Mouse (Mus musculus) C2C12 (cell line): ENCODE data around the gene Bola1. TPM values are rescaled to one million over a fixed set of nuclear protein-coding genes. Genes with fewer than 3 reads are reported as not detected.

Source experiments
- H3K27me3 ChIP-seq: one replicate; pipeline ENCODE4 v1.6.1; 2011; ENCODE audit not compliant: control insufficient read depth, insufficient read depth, insufficient read length
- H3K36me3 ChIP-seq: one replicate; pipeline ENCODE4 v1.6.1; 2011; ENCODE audit not compliant: control insufficient read depth, insufficient read depth
- H3K4me3 ChIP-seq: one replicate; pipeline ENCODE4 v1.5.1; 2011; ENCODE audit warnings: mild to moderate bottlenecking, control low read depth; ENCODE audit not compliant: poor library complexity, insufficient read depth, severe bottlenecking
- H3K79me2 ChIP-seq: one replicate; pipeline ENCODE4 v1.6.1; 2011; ENCODE audit not compliant: control insufficient read depth, insufficient read depth
- H3K79me3 ChIP-seq: one replicate; pipeline ENCODE4 v1.6.1; 2011; ENCODE audit warnings: low read depth, control low read depth
- H3ac ChIP-seq: one replicate; pipeline ENCODE3; 2011; ENCODE audit warnings: low read depth; ENCODE audit not compliant: control insufficient read depth, insufficient read length
- CEBPB ChIP-seq: IDR thresholded peaks from one replicate; pipeline ENCODE4 v1.6.1; 2011; ENCODE audit warnings: low read depth, mild to moderate bottlenecking, control low read depth, moderate library complexity
- CTCF ChIP-seq: IDR thresholded peaks from one replicate; pipeline ENCODE4 v1.5.1; 2011; ENCODE audit not compliant: control insufficient read depth, insufficient read depth, insufficient read length
- FOSL1 ChIP-seq: IDR thresholded peaks from one replicate; pipeline ENCODE4 v1.8.0; 2011; ENCODE audit warnings: mild to moderate bottlenecking, low read length; ENCODE audit not compliant: poor library complexity, insufficient read depth, severe bottlenecking
- MAX ChIP-seq: IDR thresholded peaks from one replicate; pipeline ENCODE4 v1.6.1; 2011; ENCODE audit warnings: mild to moderate bottlenecking, control low read depth
- MYOD1 ChIP-seq: IDR thresholded peaks from one replicate; pipeline ENCODE4 v1.6.1; 2011; ENCODE audit warnings: low read depth; ENCODE audit not compliant: control insufficient read depth, insufficient read length
- MYOG ChIP-seq: IDR thresholded peaks from one replicate; pipeline ENCODE4 v1.6.1; 2011; ENCODE audit not compliant: control insufficient read depth, insufficient read length; ENCODE audit errors: extremely low read depth
- USF1 ChIP-seq: IDR thresholded peaks from one replicate; pipeline ENCODE4 v1.6.1; 2011; ENCODE audit warnings: low read depth, mild to moderate bottlenecking, control low read depth, moderate library complexity
- polyA plus RNA-seq: library from polyadenylated mRNA; unstranded; fragments of >200 nt; fragmentation: generic; extraction: Trizol; gene quantifications from one replicate; pipeline ENCODE4 v1.2.1, GENCODE M21; 2012; ENCODE audit warnings: missing spikeins

Bola1 gene
- polyA plus RNA-seq, 1 experiment, result 76.1 TPM

DNA sequence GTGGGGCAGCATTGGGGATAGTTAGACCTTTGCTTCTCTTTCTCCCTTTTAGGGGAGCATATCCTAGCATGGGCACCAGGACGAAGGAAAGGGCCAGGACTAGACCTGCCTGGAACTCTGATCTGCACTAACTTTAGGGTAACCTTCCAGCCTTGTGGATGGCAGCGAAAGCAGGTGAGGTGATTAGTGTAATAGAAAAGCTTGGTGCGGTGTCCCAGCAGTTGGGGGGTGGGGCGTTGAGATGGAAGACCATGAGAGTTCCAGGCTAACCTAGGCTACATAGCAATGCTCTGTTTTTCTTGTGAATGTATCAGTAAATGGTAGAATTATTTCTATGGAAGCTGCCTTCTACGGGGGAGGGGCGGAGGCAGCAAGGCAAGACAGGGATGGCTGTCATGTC, 56.5 kb downstream of the Bola1 start:
- no peak overlapping the region for H3K4me3 ChIP-seq
- TF ChIP-seq USF1 (no peak), MYOD1 (no peak), MAX (no peak), MYOG (no peak), CTCF (no peak), CEBPB (no peak), FOSL1 (no peak)
- no peaks in the 10 kb centered on the region for H3K27me3 ChIP-seq
- H3ac ChIP-seq, result no peak overlapping the region
- no peaks in the 10 kb centered on the region for H3K79me3 ChIP-seq
- no peaks in the 10 kb centered on the region for H3K36me3 ChIP-seq
- no peaks in the 10 kb centered on the region for H3K79me2 ChIP-seq

DNA sequence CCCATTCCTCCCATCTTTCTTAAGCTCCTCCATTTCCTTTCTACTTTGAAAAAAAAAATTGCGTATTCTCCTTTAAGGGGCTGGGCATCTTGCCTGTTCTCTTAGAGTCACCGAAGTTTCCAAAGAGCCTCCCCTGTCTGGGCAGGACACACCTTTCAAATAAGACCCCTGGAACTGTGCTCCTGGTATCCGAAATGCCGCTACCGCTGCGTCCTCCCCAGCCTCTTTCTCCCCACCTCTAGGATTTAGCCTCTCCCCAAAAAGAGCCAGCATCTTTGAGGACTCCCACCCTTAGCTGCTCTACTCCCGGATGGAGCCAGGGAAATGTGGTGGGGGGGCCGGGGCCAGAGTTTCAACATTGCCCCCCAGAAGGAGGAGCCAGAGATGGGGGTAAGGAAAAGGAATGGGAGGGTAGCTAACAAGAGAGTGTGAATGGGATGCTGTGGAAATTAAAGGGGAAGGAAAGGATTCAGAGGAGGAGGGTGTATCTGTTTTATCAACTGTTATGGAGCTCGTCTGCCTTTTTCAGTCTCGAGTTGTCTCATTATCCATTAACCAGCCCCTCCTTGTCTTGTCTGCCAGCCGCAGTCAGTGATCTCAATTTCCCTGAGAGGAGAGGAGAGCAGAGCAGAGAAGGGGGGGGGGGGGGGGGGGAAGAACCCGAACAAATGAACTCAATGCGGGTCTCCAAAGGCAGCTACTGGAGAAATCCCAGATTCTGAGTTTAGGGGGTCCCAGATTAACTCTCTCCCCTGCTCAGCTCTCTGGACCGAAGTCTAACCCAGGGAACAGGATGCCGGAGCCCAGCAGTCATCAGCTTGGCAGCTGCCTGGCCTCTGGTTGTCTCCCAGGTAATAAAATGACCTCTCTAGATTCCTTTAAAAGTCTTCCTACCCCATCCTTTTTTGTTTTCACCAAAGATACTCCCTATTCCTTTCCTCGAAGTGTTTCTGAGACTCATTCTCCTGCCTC, 57.4 kb downstream of the Bola1 start, which contains the start of gene Mtmr11:
TSS of gene Mtmr11 (plus strand) at position 136 of the 972 bp plus-strand sequence.
- H3K4me3 ChIP-seq, result peak within 1 kb of the TSS; percentile 11
- H3K79me3 ChIP-seq, result no peaks in the 10 kb centered on the region
- no peak for TF ChIP-seq FOSL1
- no peak for TF ChIP-seq MYOD1
- TF ChIP-seq USF1, result no peak
- no peak for TF ChIP-seq MAX
- TF ChIP-seq MYOG, result no peak
- no peak for TF ChIP-seq CTCF
- TF ChIP-seq CEBPB, result no peak
- H3K79me2 ChIP-seq, result no peaks in the 10 kb centered on the region
- peak within 1 kb of the TSS; percentile 60 for H3ac ChIP-seq
- H3K36me3 ChIP-seq, result peaks cover 5% of the 10 kb centered on the region
- H3K27me3 ChIP-seq, result no peaks in the 10 kb centered on the region

DNA sequence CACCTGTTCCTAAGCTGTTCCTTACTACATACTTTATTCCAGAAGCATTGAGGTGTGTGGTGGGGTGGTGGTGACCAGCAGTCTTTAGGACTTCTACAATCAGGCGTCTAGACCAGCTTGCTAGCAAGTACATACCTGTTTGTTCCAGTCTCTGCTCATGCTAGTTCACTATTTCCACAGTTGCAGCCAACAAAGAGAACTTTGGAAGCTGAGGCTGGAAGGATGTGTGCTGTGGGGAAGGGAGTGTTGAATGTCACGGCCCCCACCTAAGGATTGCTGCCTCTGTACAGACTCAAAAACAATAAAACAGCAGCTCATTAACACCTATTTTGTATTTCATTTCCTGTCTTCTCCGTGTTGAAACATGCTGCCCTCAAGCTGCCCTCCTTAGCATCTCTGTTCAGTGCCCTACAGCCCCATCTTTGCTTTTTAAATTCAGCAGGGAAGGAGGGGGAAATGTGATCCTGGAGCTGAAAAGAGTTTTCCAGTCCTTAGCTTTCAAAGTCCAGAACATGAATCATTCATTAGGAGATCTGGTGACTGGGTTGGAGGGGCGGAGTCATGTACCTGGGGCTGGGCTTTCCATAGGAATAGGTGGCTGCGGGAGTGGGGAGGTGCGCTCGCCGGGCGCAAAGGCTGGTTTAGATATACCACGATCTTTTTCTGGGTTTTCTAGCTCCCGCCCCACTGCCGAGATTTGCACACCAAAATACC, 58.5 kb downstream of the Bola1 start:
- Histone ChIP-seq H3K4me3 (peak overlapping the region; percentile 11), H3K79me3 (no peaks in the 10 kb centered on the region), H3ac (peak overlapping the region; percentile 60), H3K36me3 (peaks cover 7% of the 10 kb centered on the region), H3K79me2 (no peaks in the 10 kb centered on the region), H3K27me3 (no peaks in the 10 kb centered on the region)
- no peak for TF ChIP-seq CEBPB
- TF ChIP-seq FOSL1, result no peak
- no peak for TF ChIP-seq USF1
- TF ChIP-seq CTCF, result no peak
- TF ChIP-seq MAX, result no peak
- no peak for TF ChIP-seq MYOG
- no peak for TF ChIP-seq MYOD1

DNA sequence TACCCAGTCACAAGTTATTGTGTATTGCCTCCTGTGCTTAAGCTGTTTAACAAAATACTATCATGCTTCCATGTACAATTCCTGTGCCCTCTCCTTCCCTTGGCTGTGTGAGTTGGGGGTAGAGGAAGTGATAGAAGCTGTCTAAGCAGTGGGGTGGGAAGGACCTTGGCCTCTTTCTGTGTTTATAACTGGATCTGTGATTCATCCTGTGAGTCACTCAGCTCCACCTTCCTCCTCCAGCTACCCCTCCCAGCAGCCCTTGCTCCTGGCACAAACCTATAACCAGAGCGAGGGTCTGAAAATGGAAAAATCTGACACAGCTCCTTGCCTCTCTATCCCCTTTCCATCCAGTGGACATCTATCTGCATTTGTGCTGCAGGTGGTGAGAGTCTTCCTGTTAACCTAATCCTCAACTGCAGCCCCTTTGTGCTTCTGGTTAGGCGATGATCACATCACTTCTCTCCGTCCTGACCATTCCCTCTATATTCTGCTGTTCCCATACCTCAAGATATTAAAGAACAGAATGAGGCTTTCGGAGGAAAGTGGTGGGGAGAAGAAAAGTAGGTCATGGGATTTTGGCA, 59.2 kb downstream of the Bola1 start:
- Histone ChIP-seq H3K36me3 (peaks cover 14% of the 10 kb centered on the region), H3K79me2 (no peaks in the 10 kb centered on the region), H3K27me3 (no peaks in the 10 kb centered on the region), H3ac (peak overlapping the region; percentile 55), H3K4me3 (peak overlapping the region; percentile 11), H3K79me3 (no peaks in the 10 kb centered on the region)
- TF ChIP-seq CEBPB, result no peak
- peak; percentile 80 for TF ChIP-seq FOSL1

DNA sequence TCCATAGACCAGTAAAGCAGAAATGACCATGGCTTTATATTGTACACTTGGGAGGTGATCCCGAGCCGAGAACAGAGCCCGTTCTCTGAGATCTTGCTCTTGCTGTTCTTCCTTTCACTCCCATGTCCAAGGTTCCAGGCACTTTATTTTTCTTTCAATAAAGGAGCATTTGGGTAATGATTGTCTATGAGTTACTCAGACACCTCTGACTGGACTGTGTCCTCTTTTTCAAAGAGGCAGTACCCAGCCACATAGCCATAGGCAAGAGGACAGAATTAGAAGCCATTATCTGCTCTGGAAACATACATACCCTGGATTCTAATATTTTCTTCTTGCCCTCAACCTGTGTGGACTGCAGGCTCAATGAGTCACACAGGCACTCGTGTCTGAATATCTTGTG, 59.7 kb downstream of the Bola1 start:
- H3K36me3 ChIP-seq, result peaks cover 19% of the 10 kb centered on the region
- H3K4me3 ChIP-seq, result no peak overlapping the region

More for the DNA sequence above, 59.7 kb downstream of the Bola1 start:
- H3K79me3 ChIP-seq, result no peaks in the 10 kb centered on the region
- H3K27me3 ChIP-seq, result no peaks in the 10 kb centered on the region
- peak overlapping the region; percentile 54 for H3ac ChIP-seq
- no peaks in the 10 kb centered on the region for H3K79me2 ChIP-seq
- TF ChIP-seq MAX (no peak), FOSL1 (no peak), CEBPB (no peak), CTCF (no peak), MYOG (no peak), USF1 (no peak), MYOD1 (no peak)
